Mouse (Mus musculus) hindbrain, postnatal 0 days (tissue): ENCODE results near the gene Ercc6. TPM values are rescaled to one million over a fixed set of nuclear protein-coding genes. Genes with fewer than 3 reads are reported as not detected.

Source experiments
- ATAC-seq: fragments of 200-750 bp; cut with Nextera tagmentation; 2 replicates; pipeline ENCODE4 v1.8.0; 2017; ENCODE audit warnings: mild to moderate bottlenecking, moderate TSS enrichment, moderate library complexity
- DNase-seq: peaks from one replicate; pipeline ENCODE4 v3.0.0-alpha.2; 2015; ENCODE audit warnings: low spot score
- H3K27ac ChIP-seq: fragments of 300-500 bp; sonication (generic); 2 replicates; pipeline ENCODE4 v1.5.1; 2014; ENCODE audit warnings: mild to moderate bottlenecking
- H3K27me3 ChIP-seq: fragments of 300-500 bp; sonication (generic); 2 replicates; pipeline ENCODE4 v1.6.1; 2014; ENCODE audit warnings: low read length, mixed read lengths; ENCODE audit not compliant: insufficient read depth
- H3K36me3 ChIP-seq: fragments of 300-500 bp; sonication (generic); 2 replicates; pipeline ENCODE4 v1.6.1; 2014; ENCODE audit warnings: low read length, mixed read lengths; ENCODE audit not compliant: insufficient read depth
- H3K4me1 ChIP-seq: fragments of 300-500 bp; sonication (generic); 2 replicates; pipeline ENCODE4 v1.6.1; 2014; ENCODE audit warnings: antibody characterized with exemption, low read length, mixed read lengths; ENCODE audit not compliant: insufficient read depth
- H3K4me2 ChIP-seq: fragments of 300-500 bp; sonication (generic); 2 replicates; pipeline ENCODE4 v1.6.1; 2014; ENCODE audit warnings: low read depth, mild to moderate bottlenecking, low read length, moderate library complexity, mixed read lengths
- H3K4me3 ChIP-seq: fragments of 300-500 bp; sonication (generic); 2 replicates; pipeline ENCODE4 v1.5.1; 2014; ENCODE audit warnings: low read length
- H3K9ac ChIP-seq: fragments of 300-500 bp; sonication (generic); replicated peaks from 2 replicates; pipeline ENCODE4 v1.6.1; 2014; ENCODE audit warnings: mild to moderate bottlenecking, low read length, moderate library complexity, mixed read lengths
- H3K9me3 ChIP-seq: fragments of 300-500 bp; sonication (generic); 2 replicates; pipeline ENCODE4 v1.6.1; 2016; ENCODE audit warnings: low read length, mixed read lengths
- CTCF ChIP-seq: IDR thresholded peaks from 2 replicates; pipeline ENCODE4 v1.5.1; 2016; ENCODE audit warnings: antibody characterized with exemption, control low read depth, low read depth
- WGBS: fragments of 180-500 bp; shearing (Covaris S2); extraction: QIAGEN DNeasy Blood & Tissue Kit; methylation state at CpG from one replicate; pipeline ENCODE4 v1.1.7; 2014; 5-methylcytosine and 5-hydroxymethylcytosine counted together
- polyA plus RNA-seq: library from polyadenylated mRNA; unstranded; fragments of >200 nt; fragmentation: Nextera tagmentation; extraction: Ambion mirVana; gene quantifications from 2 replicates; pipeline ENCODE4 v1.2.1, GENCODE M21; 2015
- total RNA-seq: library from RNA; depleted of rRNA; stranded (reverse); fragments of >200 nt; gene quantifications from 2 replicates; pipeline ENCODE4 v1.2.3, GENCODE M21; 2014

Gene Ercc6
- total and polyA plus RNA-seq, 2 experiments from 2014 or later: 12.2 to 18.3 TPM

DNA sequence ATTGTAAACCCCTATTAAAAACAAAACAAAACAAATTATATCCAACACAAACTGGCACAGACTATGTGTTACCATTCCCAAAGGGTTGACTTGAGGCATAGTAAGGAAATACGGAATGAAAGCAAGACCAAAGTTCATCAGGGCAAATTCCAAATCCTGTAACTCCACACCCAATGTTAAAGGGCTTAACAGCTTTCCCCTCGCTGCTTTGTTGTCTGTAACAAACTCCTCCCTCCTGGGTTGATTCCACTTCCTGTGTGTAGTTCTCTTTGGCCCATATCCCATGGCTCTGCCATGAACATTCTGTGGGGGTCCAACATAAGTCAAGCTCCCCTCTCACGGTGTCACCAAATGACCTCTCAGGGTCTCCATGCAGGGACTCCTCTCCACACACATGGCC lies 77.1 kb downstream of the Ercc6 start:
- Histone ChIP-seq H3K9me3 (no peaks in the 10 kb centered on the region), H3K4me3 (no peak overlapping the region), H3K36me3 (no peaks in the 10 kb centered on the region), H3K27ac (no peak overlapping the region), H3K27me3 (peaks cover 16% of the 10 kb centered on the region), H3K4me2 (no peak overlapping the region), H3K4me1 (no peaks in the 10 kb centered on the region), H3K9ac (no peak overlapping the region)
- TF ChIP-seq CTCF: no peak
- ATAC-seq: no peak
- DNase-seq: no peak
- WGBS: 74% methylated on average over 3 of the region's 3 CpGs

DNA sequence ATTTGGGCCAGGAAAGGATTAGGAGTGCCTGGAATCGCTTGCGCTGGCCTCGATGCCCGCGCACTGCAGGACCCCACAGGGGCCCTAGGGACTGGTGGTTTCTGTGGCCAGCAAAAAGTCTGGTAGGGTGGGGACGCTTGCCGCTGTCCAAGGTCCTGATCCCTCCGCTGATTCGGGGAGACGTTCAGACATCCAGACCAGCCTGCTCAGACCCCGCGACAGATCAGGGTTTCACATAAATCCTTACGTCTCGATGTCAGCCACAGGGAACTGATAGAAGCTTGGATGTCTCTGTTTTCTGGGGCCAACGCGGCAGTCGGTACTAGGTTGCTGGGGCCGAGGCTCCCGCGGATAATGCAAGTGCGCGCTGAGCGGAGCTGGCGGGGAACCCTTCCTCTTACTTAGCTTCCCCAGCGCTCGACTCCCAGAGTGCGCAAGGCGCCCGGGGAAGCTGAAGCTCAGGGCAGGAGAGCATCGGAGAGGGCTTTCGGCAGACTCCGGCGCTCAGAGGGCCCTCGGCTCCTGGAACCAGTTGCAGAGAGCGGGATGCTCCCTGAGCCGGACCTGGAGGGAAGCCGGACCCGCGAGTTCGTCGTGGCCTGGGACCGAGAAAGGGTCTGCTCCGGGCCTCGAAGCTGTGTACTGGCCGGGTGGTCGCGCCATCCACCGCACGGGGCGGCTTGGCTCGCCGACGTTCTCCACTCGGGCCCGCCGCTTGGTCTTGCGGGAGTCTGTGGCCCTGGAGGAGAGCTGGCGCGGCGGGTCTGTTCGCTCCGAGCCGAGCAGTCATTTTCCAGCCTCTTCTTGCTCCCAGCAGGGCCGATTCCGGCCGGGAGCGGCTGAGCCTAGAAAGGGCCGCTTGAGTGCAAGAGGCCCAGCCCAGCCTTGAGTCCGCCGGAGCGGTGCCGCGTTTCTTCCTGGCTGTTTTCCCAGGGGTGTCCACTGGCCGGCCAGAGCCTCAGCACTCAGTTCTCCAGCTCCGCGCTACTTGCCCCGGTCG lies 84.2 kb downstream of the Ercc6 start:
- Histone ChIP-seq H3K4me2 (peak overlapping the region; percentile 56), H3K27me3 (peaks cover 51% of the 10 kb centered on the region), H3K36me3 (no peaks in the 10 kb centered on the region), H3K9ac (peak overlapping the region; percentile 24; the same call in 1 of the 2 replicates), H3K4me1 (peaks cover 3% of the 10 kb centered on the region; the same call in 1 of the 2 replicates), H3K9me3 (no peaks in the 10 kb centered on the region), H3K4me3 (peak overlapping the region; percentile 29), H3K27ac (no peak overlapping the region)
- peak; percentile 46; the same call in 1 of the 2 replicates for ATAC-seq
- peak; percentile 58 for DNase-seq
- no peak for TF ChIP-seq CTCF
- under 1% methylated on average over 78 of the region's 78 CpGs for WGBS

DNA sequence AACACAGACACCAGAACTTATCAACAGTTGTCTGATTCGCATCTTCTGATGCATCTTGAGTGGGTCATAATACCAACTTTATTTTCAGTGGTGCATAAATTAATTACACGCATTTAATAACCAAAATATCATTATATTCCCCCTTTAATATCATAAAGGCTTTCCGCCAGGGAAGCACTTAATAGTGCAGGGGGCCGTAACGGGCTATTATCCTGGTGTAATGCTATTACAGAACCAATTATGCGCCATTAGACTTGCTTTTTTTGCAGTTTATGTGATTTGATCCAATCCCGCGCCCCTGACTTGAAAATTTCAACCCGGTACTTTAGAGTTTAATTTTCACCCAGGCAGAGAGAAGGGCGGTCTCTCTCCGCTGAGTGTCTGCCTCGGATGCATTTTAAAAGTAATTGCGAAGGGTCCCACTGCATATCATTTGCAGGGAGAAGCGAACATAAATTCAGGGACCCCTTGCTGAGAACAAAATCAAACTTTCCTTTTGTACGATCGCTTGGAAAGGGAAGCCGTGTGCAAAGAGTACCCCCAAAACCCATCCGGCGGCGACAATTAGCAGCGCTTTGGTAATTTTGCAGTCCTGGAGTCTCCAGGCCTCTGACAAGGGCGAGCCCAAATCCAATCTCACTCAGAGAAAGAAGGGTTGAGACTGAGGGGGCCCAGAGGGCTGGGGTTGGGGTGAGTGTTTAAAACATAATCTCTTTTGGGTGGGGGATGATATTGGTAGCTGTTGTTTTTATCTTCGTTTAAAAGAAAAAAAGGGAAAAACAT lies 85.3 kb downstream of the Ercc6 start:
- Histone ChIP-seq H3K9me3 (no peaks in the 10 kb centered on the region), H3K4me1 (peaks cover 3% of the 10 kb centered on the region; the same call in 1 of the 2 replicates), H3K27me3 (peaks cover 51% of the 10 kb centered on the region), H3K4me2 (peak overlapping the region; percentile 59), H3K27ac (no peak overlapping the region), H3K4me3 (peak overlapping the region; percentile 33), H3K9ac (no peak overlapping the region), H3K36me3 (no peaks in the 10 kb centered on the region)
- ATAC-seq: peak; percentile 35; the same call in 1 of the 2 replicates
- peak; percentile 37 for DNase-seq
- no peak for TF ChIP-seq CTCF
- 6% methylated on average over 23 of the region's 23 CpGs for WGBS

DNA sequence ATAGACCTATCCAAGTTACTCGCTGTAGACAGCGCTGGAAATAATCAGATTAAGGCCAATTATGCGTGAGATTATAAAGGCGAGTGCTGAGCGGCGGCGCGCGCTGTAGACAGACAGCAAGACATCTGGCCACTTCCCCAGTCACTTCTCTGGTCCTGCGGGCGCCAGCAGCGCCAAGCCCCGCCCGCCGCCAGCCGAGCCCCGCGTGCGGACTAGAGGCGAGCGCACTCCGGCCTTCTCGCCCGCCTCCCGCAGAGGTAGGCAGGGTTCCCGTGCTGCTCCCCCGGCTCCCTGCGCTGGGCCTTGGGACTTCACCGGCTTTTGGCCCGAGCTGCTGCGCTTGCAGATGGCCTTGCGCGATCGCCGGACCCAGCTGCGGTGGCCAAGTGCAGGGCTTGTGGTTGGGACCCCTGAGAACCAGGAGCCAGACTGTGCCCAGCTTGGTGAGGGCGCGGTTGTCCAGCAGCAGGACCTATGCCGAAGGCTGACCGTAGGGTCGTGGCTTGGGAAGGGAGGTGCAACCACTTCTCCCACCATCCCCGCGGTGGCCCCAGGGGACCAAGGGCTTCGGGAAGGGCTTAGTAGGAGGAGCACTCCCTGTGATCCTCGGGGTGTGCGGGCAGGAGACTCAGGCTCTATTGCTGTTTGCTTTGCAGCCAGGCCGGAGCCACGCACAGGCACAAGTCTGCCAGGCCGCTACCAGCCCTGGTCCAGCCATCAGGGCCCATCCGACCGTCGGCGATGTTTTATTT lies 86.1 kb downstream of the Ercc6 start, which contains the start of gene Prrxl1:
Prrxl1 (plus strand) TSS at position 118 of the 752 bp plus-strand sequence.
- Histone ChIP-seq H3K4me2 (peak within 1 kb of the TSS; percentile 59), H3K27ac (no peak within 1 kb of the TSS), H3K9me3 (no peaks in the 10 kb centered on the region), H3K4me3 (peak within 1 kb of the TSS; percentile 33), H3K9ac (peak within 1 kb of the TSS; percentile 37), H3K36me3 (no peaks in the 10 kb centered on the region), H3K4me1 (peaks cover 3% of the 10 kb centered on the region; the same call in 1 of the 2 replicates), H3K27me3 (peaks cover 45% of the 10 kb centered on the region)
- TF ChIP-seq CTCF: no peak
- peak; percentile 34 for ATAC-seq
- peak; percentile 44 for DNase-seq
- under 1% methylated on average over 53 of the region's 53 CpGs for WGBS

DNA sequence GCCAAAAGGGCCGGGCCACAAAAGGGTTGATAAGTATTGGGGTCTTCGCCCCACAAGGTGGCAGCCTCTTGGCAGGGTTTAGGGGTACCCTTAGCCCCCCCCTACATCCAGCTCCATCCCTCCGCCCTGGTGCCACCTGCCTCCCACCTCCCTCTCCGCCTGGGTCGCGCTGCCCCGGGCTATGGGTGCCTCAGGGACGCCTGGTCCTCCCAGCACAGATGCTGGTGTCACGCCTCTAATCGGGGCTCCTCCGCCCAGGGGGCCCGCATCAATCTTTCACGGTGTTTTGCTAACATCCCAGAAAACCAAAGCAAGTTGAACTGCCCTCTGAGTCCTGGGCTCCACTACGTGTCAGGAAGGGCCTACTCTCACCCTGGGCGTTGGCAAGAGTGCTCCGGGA lies 86.8 kb downstream of the Ercc6 start:
- Histone ChIP-seq H3K4me3 (peak overlapping the region; percentile 33), H3K36me3 (no peaks in the 10 kb centered on the region), H3K4me2 (peak overlapping the region; percentile 59), H3K27ac (no peak overlapping the region), H3K9me3 (no peaks in the 10 kb centered on the region), H3K4me1 (peaks cover 3% of the 10 kb centered on the region; the same call in 1 of the 2 replicates), H3K9ac (no peak overlapping the region), H3K27me3 (peaks cover 38% of the 10 kb centered on the region)
- no peak for DNase-seq
- no peak for TF ChIP-seq CTCF
- 8% methylated on average over 16 of the region's 16 CpGs for WGBS
- ATAC-seq: no peak; the same call in 1 of the 2 replicates

DNA sequence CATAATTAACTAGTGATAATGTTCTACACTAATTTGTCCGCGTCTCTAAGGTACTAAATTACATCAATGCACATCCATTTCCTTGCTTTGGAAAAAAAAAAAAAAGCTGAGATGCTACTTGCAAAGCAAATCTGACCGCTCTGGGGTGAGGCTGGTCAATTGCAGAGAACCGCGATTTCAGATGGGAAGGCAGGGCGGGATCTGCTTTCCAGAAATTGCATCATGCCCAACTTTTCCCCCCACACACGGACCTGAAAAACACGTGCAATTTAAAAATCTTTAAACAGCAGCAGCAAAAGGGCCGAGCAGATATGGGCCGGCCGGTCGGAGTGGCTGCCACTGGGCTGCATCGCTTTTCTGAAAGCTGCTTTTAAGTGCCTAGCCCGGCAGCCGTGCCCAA lies 92.2 kb downstream of the Ercc6 start:
- peak overlapping the region; percentile 11; the same call in 1 of the 2 replicates for H3K4me2 ChIP-seq
- no peaks in the 10 kb centered on the region for H3K36me3 ChIP-seq
- ATAC-seq (no peak), DNase-seq (no peak)
- no peak for TF ChIP-seq CTCF
- H3K4me3 ChIP-seq: no peak overlapping the region
- H3K9ac ChIP-seq: no peak overlapping the region
- H3K27ac ChIP-seq: no peak overlapping the region
- WGBS: 42% methylated on average over 15 of the region's 15 CpGs
- H3K9me3 ChIP-seq: no peaks in the 10 kb centered on the region
- H3K4me1 ChIP-seq: no peaks in the 10 kb centered on the region
- H3K27me3 ChIP-seq: peaks cover 7% of the 10 kb centered on the region
